Mouse (Mus musculus) forebrain, postnatal 0 days (tissue): Measurements from ENCODE around the gene Pcolce2. TPM values are rescaled to one million over a fixed set of nuclear protein-coding genes. Genes with fewer than 3 reads are reported as not detected.

Source experiments
- ATAC-seq: fragments of 200-750 bp; cut with Nextera tagmentation; 2 replicates; pipeline ENCODE4 v1.8.0; 2017; ENCODE audit warnings: mild to moderate bottlenecking, moderate library complexity
- DNase-seq: peaks from one replicate; pipeline ENCODE4 v3.0.0-alpha.2; 2015
- H3K27ac ChIP-seq: fragments of 300-500 bp; sonication (generic); 2 replicates; pipeline ENCODE4 v1.5.1; 2014; ENCODE audit warnings: low read depth, mild to moderate bottlenecking, antibody characterized with exemption, low read length, moderate library complexity, mixed read lengths
- H3K27me3 ChIP-seq: fragments of 300-500 bp; sonication (generic); 2 replicates; pipeline ENCODE4 v1.6.1; 2014; ENCODE audit warnings: mild to moderate bottlenecking, low read length, mixed read lengths; ENCODE audit not compliant: insufficient read depth
- H3K36me3 ChIP-seq: fragments of 300-500 bp; sonication (generic); 2 replicates; pipeline ENCODE4 v1.6.1; 2014; ENCODE audit warnings: mild to moderate bottlenecking, moderate library complexity; ENCODE audit not compliant: insufficient read depth
- H3K4me1 ChIP-seq: fragments of 300-500 bp; sonication (generic); 2 replicates; pipeline ENCODE4 v1.6.1; 2014; ENCODE audit warnings: antibody characterized with exemption; ENCODE audit not compliant: insufficient read depth
- H3K4me2 ChIP-seq: fragments of 300-500 bp; sonication (generic); 2 replicates; pipeline ENCODE4 v1.6.1; 2014; ENCODE audit warnings: low read depth, mild to moderate bottlenecking, moderate library complexity
- H3K4me3 ChIP-seq: fragments of 300-500 bp; sonication (generic); 2 replicates; pipeline ENCODE4 v1.5.1; 2014; ENCODE audit warnings: low read depth, low read length, mixed read lengths
- H3K9ac ChIP-seq: fragments of 300-500 bp; sonication (generic); 2 replicates; pipeline ENCODE4 v1.6.1; 2014; ENCODE audit warnings: mild to moderate bottlenecking
- H3K9me3 ChIP-seq: fragments of 300-500 bp; sonication (generic); 2 replicates; pipeline ENCODE4 v1.6.1; 2016; ENCODE audit warnings: low read length
- CTCF ChIP-seq: sonication (generic); IDR thresholded peaks from 2 replicates; pipeline ENCODE4 v1.5.1; 2016; ENCODE audit warnings: antibody characterized with exemption, control low read depth, low read depth
- WGBS: fragments of 180-500 bp; shearing (Covaris S2); extraction: QIAGEN DNeasy Blood & Tissue Kit; methylation state at CpG from one replicate; pipeline ENCODE4 v1.1.7; 2014; 5-methylcytosine and 5-hydroxymethylcytosine counted together
- polyA plus RNA-seq: library from polyadenylated mRNA; unstranded; fragments of >200 nt; fragmentation: Nextera tagmentation; extraction: Ambion mirVana; gene quantifications from 2 replicates; pipeline ENCODE4 v1.2.1, GENCODE M21; 2015
- total RNA-seq: library from RNA; depleted of rRNA; stranded (reverse); fragments of >200 nt; gene quantifications from 2 replicates; pipeline ENCODE4 v1.2.3, GENCODE M21; 2014; rRNA removed

Gene Pcolce2
- 1.5 and 2.2 TPM in 2 replicates for total RNA-seq
- polyA plus RNA-seq: 1.8 and 2.5 TPM in 2 replicates

DNA sequence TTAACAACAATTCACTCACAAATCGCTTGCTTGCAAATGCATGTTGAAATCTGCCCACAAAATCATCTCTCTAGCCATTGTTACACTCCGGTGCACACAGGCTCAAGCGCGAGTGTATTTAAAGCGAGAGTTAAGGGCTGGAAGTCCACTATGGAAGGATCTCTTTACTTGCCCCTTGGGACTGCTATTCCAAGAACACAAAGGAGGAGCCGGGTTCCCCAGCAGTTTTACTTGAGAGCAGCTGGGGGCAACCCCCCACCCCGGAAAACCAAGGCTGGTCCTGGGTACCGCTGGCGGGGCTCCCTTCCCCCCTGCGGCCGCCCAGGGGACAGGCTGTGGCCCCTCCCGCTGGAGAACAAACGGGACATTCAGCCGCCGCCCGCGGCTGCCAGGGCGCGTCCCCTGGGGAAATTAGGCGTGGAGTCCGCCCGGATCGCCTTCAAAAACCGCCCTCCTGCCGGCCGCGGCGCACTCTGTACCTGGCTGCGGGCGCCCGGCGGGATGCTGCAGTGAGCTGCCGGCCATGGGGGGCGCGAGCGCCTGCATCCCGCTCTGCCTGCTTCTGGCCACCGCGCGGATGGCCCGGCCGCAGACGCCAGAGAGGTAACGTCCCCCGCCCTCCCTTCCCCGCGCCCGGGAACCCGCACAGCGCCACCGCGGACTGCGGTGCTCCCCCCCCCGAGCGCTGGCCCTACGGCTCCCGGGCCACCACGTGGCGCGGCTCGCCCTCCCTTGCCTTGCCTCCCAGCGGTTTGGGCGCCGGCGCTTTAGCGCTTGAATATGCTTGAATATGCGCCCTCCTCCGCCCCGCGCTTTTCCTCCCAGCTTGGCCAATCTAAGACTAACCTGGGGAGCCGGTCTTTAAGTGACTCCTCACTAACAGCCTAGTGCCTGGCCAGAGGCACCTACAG is at the start of gene Pcolce2:
Pcolce2 (plus strand) TSS at position 331 of the 911 bp plus-strand sequence.
- WGBS: under 1% methylated on average over 58 of the region's 71 CpGs
- peak; percentile 32; the same call in 1 of the 2 replicates for TF ChIP-seq CTCF
- Histone ChIP-seq H3K4me1 (no peaks in the 10 kb centered on the region), H3K9ac (peak within 1 kb of the TSS; percentile 62), H3K4me3 (peak within 1 kb of the TSS; percentile 75), H3K27me3 (no peaks in the 10 kb centered on the region), H3K36me3 (no peaks in the 10 kb centered on the region), H3K27ac (no peak within 1 kb of the TSS), H3K4me2 (peak within 1 kb of the TSS; percentile 98), H3K9me3 (no peaks in the 10 kb centered on the region)
- ATAC-seq: peak; percentile 90
- peak; percentile 61 for DNase-seq

DNA sequence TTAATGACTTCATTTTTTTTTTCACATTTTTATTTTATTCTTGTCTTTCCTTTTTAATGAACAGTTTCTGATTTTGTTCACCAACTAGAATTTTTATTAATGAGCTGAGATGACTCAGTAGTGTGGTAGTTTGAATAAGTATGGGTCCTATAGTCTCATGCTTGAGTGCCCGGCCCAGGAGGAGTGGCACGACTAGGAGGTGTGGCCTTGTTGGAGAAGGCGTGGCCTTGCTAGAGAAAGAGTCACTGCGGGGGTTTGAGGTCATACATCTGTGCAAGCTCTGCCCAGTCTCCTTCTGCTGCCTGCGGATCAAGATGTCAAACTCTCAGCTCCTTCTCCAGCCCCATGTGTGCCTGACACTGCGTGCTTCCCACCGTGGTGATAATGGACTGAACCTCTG is 49.3 kb upstream of the Pcolce2 start:
- DNase-seq (no peak), ATAC-seq (no peak)
- Histone ChIP-seq H3K9ac (no peak overlapping the region), H3K4me1 (no peaks in the 10 kb centered on the region), H3K27me3 (no peaks in the 10 kb centered on the region), H3K9me3 (no peaks in the 10 kb centered on the region), H3K4me3 (no peak overlapping the region), H3K4me2 (no peak overlapping the region), H3K27ac (no peak overlapping the region), H3K36me3 (no peaks in the 10 kb centered on the region)
- TF ChIP-seq CTCF: no peak
- WGBS: 93% methylated on average over 7 of the region's 7 CpGs

DNA sequence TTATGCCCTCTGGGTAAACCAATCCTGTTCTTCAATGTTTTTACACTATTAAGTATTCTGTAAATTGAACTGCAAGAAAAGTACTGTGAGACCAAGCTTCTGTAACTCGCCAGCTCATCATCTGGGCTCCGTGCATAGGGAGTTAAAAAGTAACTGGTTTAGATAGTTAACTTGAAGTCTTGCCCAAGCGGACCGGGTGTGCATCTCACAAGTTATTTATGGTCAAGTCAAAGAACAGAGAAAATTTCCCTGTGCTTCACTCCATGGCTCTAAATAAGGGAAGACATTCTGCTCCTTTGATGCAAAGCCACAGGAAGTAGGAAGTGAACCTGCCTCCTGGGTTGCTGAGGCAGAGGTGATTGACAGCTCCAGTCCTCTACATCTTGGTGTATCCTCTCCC is 43.1 kb upstream of the Pcolce2 start:
- H3K27ac ChIP-seq: no peak overlapping the region
- 88% methylated on average over 4 of the region's 4 CpGs for WGBS
- H3K4me3 ChIP-seq: no peak overlapping the region
- DNase-seq (no peak), ATAC-seq (no peak)
- H3K36me3 ChIP-seq: no peaks in the 10 kb centered on the region
- H3K4me2 ChIP-seq: no peak overlapping the region
- H3K27me3 ChIP-seq: no peaks in the 10 kb centered on the region
- no peaks in the 10 kb centered on the region for H3K4me1 ChIP-seq
- H3K9me3 ChIP-seq: no peaks in the 10 kb centered on the region
- no peak overlapping the region for H3K9ac ChIP-seq
- TF ChIP-seq CTCF: no peak

DNA sequence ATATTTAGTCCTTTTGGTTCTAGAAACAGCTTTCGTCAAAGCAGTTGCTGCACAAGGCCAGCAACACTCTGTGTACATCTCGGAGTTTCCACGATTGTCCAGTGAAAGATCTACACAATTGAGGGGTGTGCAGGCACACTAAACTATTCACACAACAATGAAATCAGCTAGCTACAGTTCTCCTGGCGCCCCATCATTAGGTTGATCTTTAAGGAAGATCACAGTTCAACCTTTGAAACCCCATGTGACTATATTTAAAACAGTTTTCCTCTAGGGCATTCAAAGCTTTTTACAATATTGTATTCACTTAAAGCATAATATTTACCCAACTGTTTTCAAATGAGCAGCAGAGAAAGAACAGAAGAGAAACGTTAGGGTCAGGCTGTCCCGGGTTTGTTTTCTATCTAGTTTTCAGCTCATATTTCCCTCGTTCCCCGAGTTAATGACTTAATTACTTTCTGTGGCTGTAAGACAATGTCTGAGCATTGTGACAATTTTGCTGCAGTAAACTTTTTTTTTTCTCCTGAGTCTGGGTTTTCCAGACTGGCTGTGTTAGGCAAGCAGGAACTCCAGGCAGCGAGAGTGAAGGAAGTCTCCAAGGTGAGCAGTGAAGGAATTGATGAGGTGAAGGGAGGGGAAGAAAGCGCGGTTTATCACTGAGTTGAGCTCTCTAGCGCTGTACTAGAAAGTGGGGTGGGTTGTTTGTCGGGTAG is 39.8 kb upstream of the Pcolce2 start:
- no peak overlapping the region for H3K27ac ChIP-seq
- H3K9me3 ChIP-seq: no peaks in the 10 kb centered on the region
- 42% methylated on average over 13 of the region's 13 CpGs for WGBS
- H3K27me3 ChIP-seq: no peaks in the 10 kb centered on the region
- no peaks in the 10 kb centered on the region for H3K4me1 ChIP-seq
- no peak overlapping the region for H3K4me3 ChIP-seq
- H3K4me2 ChIP-seq: no peak overlapping the region
- H3K9ac ChIP-seq: no peak overlapping the region
- no peak for TF ChIP-seq CTCF
- no peak for ATAC-seq
- H3K36me3 ChIP-seq: no peaks in the 10 kb centered on the region
- no peak for DNase-seq

DNA sequence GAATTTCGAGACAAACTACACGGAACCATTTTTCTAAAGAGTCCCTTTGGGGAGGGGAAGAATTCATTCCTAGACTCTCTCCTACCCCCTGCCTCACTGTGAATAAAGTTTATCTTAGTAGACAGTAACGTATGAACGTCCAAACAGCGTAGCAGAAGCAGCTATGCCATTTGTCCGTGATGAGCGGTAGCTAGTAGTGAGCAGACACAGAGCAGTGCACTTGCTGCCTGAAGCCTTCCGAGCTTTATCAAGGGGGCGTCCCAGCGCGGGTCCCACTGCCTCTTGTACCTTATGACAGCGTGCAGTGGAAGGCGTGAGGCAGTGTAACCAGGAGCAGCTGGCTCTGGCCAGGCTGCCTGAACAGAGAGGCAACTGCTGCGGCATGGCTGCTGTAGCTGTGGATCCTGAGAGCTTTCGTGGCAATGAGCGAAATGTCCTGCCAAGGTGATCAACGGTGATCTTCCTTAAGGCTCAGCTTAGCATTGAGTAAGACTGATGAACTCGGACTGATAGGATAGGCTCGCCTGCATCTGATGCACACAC is 39.2 kb upstream of the Pcolce2 start:
- TF ChIP-seq CTCF: no peak
- Histone ChIP-seq H3K4me2 (no peak overlapping the region), H3K36me3 (no peaks in the 10 kb centered on the region), H3K27ac (no peak overlapping the region), H3K4me1 (no peaks in the 10 kb centered on the region), H3K9ac (no peak overlapping the region), H3K9me3 (no peaks in the 10 kb centered on the region), H3K4me3 (no peak overlapping the region), H3K27me3 (no peaks in the 10 kb centered on the region)
- WGBS: 59% methylated on average over 19 of the region's 19 CpGs
- ATAC-seq (no peak), DNase-seq (no peak)

DNA sequence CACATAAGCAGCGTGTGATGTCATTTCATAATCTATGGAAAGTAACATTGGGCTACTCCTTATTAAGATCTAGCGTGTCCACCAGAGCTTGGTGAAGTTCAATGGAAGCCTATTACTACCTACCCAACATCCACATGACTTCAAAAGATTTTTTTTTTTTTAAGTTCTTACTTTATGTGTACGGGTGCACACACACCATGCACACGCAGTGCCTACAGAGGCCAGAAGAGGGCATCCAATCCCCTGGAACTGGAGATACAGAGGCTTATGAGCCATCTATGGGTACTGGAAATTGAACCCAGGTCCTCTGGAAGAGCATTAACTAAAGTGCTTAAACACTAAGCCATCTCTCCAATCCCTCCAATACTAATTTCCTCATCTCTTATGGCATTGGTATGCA is 38.0 kb upstream of the Pcolce2 start:
- no peak for TF ChIP-seq CTCF
- WGBS: 89% methylated on average over 4 of the region's 4 CpGs
- H3K27ac ChIP-seq: no peak overlapping the region

More for the DNA sequence above, 38.0 kb upstream of the Pcolce2 start:
- H3K9ac ChIP-seq: no peak overlapping the region
- H3K36me3 ChIP-seq: no peaks in the 10 kb centered on the region
- no peak for DNase-seq
- no peaks in the 10 kb centered on the region for H3K9me3 ChIP-seq
- no peak overlapping the region for H3K4me2 ChIP-seq
- no peak overlapping the region for H3K4me3 ChIP-seq
- no peak for ATAC-seq
- no peaks in the 10 kb centered on the region for H3K4me1 ChIP-seq
- no peaks in the 10 kb centered on the region for H3K27me3 ChIP-seq
